Mouse (Mus musculus): ENCODE measurements around the gene Map6.

The Map6 gene

DNA sequence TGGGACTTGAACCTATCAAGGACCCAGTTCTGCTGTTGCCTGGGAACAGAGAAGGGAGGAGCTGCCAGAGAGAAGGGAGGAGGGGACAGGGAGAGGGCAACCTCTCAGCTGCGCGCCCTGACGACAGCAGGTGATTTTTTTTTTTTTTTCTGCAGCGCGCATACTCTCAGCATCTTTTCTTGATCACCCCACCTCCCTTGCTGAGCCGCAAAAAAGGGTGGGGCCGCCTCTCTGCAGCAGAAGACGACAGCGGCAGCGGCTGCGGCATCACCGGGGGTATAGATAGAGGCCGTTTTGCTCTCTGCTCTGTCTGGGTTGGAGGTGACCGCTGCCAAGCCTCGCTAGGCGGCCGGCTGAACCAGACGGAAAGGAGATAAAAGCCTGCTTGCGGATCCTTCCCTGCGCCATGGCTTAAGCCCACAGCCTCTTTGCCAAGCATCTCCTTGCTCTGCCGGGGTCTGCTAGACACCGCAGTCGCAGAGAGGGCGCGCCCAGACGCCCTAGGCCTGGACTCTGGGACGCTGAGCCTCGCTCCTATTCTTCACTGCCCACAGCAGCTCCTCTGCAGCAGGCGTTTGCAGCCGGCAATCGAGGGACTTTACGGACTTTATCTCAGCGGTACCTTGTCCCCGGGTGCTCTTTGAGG, at the start of gene Map6:
Map6 (plus strand) TSS at position 197 of the 646 bp plus-strand sequence.
- DNase-seq: peak; percentile 84

DNA sequence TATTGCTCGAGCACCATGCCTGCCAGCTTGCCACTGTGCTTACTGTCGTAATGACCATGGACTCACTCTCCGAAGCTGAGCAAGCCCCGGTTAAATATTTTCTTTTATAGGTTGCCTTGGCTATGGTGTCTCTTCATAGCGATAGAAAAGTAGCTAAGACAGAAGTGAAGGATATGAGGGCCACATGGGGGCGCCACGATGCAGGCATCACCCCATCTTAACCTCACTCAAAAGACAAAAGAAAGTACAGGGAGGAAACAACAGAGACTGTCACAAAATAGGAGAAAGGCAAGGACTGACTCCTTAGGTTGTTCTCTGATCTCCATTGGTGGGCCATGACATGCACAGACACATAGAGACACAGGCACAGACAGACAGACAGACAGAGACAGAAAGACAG, 43.0 kb upstream of the Map6 start:
- no peak for DNase-seq

GRCm38 (mm10) chr7:99224648-99225190, 42.5 kb upstream of the Map6 start:
- DNase-seq: no peak

- DNase-seq: no peak
Observed at GRCm38 (mm10) chr7:99225421-99225820, 41.8 kb upstream of the Map6 start.

GRCm38 (mm10) chr7:99226662-99227061, 40.6 kb upstream of the Map6 start:
- DNase-seq: no peak

DNA sequence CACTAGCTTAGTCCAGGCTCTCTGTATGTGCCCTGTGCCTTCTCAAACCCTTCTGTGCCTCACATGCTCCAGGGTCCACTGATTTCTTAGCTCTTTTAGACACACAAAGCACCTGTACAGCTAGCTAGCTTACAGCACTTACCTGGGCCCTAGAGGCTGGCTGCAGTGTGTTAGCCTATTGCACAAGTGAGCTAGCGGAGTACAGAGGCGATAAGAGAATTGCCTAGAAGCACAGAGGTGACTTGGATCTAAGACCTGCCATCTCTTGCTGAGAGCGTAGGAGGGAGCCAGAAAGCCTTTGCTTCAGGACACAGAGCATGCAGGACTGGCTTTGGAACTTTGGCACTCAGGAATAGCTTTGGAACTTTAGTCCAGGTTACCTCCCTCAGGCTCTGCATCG, 40.0 kb upstream of the Map6 start:
- no peak for DNase-seq

GRCm38 (mm10) chr7:99228825-99229224, 38.4 kb upstream of the Map6 start:
- DNase-seq: no peak

DNA sequence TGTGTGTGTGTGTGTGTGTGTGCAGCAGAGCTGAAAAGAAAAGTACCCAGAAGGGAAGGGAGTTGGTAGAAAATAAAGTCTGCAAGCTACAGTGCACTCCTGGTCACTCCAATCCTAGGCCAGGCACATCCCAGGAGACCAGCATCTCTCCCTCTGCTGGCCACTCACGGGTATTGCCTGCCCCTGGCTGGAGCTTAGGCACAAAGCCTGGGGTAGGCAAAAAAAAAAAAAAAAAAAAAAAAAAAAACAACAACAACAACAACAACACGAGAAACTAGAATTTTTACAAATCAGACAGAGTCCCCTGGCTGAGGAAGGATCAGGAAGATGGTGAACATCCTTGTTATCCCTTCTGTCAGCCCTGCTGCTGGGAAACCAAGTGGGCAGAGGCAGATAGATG, 37.8 kb upstream of the Map6 start:
- no peak for DNase-seq

DNA sequence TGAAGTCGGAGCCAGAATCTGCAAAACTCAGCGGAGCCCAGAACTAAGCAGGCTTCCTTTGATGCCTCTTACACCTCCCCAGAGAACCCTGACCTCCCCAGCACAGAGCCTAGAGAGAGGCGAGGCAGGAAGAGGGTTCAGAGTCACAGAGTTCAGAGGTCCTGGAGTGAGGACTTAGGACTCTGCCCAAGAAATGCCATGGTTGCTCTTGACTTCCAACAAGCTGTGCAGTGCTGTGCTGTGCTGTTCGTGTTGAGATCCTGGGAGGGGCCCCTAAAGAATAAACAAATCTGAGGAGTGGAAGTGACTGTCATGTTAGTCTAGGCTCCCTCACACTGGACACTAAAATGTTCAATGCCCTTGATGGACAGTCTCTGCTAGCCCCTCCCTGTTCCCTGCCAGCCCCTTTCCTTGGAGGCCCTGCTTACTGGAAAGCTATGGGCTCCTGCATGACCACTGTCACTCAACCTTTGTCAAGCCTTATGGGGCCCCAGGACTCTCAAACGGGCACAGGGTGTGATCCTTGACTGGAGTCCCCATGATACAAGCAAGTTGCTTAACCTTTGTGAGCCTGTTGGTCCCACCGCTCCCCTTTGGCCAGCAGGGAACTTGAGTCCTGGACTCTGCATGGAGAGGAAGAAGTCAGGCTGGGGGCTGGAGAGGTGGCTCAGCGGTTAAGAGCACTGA, 37.0 kb upstream of the Map6 start:
- DNase-seq: no peak

DNA sequence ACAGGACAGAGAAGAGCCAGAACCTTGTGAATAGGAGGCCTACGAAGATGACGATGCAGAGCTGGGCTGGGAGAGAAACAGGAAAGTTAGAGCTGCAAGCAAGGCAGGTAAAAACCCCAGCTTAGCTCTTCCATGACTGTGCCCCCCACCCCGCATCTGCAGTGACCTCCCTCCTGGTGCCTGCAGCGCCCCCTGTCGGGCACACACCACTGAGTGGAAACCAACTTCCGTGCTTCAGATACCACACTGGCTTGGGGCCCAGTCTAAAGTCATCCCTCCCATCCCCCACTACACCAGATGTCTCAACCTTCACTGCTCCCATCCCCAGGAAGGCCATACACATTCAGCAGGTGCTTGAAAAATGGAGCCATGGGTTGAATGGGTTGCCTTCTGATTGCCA, 34.7 kb upstream of the Map6 start:
- DNase-seq: no peak

DNA sequence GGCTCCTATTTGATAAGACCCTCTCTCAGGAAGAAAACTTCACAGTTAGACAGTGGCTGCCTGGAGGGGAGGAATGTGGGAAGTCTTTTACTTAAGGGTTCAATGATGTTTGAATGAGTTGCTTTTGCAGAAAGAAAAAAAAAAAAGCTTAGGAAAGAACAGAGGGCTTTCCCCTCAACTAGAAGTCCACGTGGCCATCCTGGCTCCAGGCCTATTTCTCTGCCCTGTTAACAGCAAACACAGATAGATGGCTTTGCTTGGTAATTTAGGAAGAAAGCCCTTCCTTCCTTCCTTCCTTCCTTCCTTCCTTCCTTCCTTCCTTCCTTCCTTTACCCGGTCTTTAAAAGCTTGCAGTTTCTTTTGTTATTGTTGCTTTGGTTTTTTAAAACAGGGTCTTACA, 32.3 kb upstream of the Map6 start:
- DNase-seq: no peak

- DNase-seq: no peak
Observed at GRCm38 (mm10) chr7:99235657-99236056, 31.6 kb upstream of the Map6 start.

DNA sequence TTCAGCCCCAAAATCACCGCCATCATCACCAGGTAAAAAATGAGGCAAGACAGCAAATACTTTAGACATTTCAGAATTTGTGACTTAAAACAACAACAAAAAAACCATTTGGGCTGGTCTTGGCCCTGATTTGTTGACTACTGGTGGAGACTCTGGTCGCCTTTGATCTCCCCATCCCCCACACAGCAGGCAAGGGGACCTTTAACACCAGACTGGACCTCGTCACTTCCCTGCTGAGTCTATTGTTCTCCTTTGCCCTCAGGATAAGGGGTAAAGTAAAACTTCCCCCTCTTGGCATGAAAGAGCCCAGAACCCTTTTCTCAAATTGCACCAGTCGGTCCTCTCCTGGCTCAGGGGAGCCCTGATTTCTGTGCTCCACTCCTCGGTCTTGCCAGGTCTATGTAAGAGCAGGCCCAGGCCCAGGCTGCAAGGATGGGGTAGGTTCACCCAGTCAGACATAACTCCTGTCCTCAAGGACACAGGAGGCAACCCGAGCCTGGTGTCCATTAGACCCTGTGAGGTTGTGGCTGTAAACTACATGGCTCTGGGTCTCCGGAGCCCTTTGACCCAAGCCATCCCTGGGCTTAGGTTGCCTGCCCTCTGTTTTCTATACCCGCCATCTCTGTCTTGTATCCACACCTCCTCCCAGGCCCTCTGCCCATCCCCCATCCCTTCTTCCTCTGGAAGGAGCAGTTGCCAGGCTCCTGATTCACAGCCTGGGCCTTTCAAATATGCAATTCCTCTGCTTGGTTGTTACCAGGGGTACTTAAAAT, 30.2 kb upstream of the Map6 start:
- no peak for DNase-seq

DNA sequence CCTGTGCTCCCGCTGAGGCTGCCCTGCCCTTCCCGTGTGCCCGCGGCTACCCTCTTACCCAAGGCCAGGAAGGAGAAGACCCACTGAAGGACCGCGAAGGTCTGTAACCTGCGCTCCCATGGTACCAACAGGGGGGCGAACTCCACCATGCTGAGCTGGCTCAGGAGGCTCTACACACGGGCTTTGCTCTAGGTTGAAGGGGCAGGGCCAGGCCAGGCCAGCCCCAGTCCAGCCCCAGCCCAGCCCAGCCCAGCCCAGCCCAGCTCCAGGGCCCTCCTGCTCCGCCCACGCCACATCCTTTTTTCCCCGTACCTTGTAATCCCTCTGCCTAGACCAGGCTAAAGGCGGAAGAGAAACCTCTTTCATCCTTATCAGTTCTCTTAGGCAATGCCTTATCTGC, 28.8 kb upstream of the Map6 start, which contains the start of gene Mogat2:
Mogat2 (minus strand) TSS at position 203 of the 400 bp plus-strand sequence.
- no peak for DNase-seq

DNA sequence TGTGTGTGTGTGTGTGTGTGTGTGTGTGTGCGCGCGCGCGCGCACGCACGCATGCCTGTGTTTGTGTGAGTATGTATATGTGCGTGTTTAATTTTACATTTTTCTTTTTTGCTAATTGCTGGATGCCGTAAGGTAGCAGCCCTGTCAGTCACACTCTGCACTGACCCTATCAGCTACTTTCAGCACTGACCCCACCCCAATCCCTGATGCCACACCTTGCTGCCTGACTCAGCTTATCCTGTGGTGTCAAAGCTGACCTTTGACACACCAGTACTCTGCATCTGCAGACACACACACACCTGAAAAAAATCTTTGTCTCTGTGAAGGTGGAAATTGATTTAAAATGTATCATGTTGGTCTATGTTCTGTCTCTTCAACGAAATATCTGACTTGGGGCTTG, 25.1 kb upstream of the Map6 start:
- DNase-seq: no peak

DNA sequence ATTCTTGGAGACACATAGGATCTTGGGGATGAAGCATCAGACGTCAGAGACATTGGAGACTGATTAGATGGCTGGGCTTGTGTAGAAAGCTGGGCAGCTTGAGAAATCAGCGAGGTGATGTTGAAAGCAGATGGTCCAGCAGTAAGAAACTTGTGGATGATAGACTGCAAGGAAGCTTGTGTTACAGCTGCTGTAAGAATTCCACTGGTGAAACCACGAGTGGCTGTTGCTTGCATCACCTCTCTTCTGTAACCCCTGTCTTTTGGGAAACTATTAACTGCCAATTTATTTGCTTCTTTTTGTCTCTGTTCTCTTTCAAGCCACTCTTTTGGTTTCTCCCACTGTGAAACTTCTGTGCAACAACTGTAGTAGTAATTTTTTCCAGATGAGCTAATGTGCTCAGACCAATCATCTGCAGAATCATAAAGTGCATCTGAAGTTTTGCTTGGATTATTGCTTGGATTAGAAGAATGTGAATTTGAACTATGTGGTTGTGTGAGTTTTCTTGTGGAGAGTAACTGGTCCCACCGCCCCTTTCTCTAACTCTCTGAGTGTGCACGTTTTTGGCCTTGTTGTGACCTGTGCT, 19.0 kb upstream of the Map6 start:
- DNase-seq: no peak

GRCm38 (mm10) chr7:99248906-99249581, 18.2 kb upstream of the Map6 start:
- DNase-seq: no peak

DNA sequence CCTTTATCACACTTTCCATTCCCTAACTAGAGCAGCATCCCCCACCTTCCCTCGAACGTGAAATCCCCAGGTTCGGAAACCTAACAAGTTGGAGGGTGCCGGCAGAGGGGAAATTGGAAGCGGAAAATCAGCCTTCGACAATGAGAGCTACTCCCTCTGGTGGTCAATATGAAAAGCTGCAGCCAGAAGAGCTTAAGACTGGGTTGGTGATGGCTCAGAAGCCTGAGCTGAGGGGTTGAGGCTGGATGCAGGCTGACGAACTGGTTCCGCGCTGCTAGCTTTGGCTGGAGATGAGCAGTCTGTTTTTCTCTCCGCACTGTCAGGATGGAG, 17.7 kb upstream of the Map6 start:
- peak; percentile 36 for DNase-seq

- DNase-seq: no peak
Observed at GRCm38 (mm10) chr7:99250386-99250785, 16.9 kb upstream of the Map6 start.

GRCm38 (mm10) chr7:99255006-99255405, 12.2 kb upstream of the Map6 start:
- DNase-seq: peak; percentile 61

DNA sequence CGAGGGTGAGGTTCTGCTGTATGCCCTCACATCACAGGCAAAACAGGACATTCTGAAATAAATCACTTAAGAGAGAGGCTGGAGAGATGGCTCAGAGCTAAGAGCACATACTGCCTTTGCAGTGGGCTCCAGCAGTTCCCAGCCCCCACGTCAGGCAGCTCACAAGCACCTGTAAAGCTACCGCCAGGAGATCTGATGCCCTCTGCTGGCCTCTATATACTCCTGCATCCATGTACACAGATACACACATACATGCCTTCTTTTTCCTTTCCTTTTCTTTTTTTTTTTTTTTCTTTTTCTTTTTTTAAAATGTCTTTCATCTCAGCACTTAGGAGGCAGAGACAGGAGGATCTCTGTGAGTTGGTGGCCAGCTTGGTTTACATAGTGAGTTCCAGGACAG, 5.3 kb upstream of the Map6 start:
- DNase-seq: no peak

DNA sequence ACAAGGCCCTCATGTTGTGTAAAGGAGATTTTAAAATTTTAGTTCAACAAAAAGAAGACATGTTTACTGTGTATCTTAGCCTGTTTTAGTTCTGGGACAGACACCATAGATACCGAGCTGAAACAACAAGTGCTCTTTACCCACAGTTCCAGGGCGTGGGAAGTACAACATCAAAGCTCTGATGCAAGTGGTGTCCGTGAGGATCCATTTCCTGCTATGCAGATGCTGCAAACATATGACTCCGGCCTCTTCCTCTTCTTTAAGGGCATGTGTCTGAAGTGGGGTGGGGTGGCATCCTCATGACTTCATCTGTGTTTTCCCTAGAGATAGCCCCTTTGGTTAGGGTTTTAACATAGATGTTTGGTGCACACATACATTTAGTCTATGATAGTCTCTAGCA, 3.7 kb upstream of the Map6 start:
- DNase-seq: no peak

DNA sequence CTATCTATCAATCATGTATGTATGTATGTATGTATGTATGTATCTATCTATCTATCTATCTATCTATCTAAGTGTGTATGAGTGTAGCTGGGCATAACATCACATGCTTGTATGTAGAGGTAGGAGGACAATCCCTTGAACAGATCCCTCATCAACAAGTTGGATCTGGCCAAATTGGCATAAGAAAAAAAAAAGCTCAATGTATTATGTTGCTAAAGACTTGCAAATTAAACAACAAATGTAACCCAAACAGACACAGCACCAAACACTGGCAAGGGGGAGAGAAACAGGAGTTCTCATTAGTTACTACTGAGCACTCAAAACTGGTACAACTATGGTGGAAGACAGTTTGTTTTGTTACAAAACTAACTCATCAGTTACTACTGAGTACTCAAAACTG, 2.6 kb upstream of the Map6 start:
- no peak for DNase-seq

All from layer of hippocampus, adult 9-11 months (tissue).